Mouse (Mus musculus): Measurements from ENCODE around the gene Ppp1r2. TPM values are rescaled to one million over a fixed set of nuclear protein-coding genes. Genes with fewer than 3 reads are reported as not detected.
A peak's percentile ranks its signal among the peaks of the same experiment; 100 is the strongest.

Gene Ppp1r2
- polyA plus RNA-seq, 1 experiment from 2014 or later, result 208 TPM

GRCm38 (mm10) chr16:31231591-31231990 lies 43.5 kb downstream of the Ppp1r2 start:
- Histone ChIP-seq H3K27me3 (0 out of 2 replicates have a peak, but pooled peaks cover 4% of the 10 kb centered on the region), H3K9me3 (0 out of 2 replicates have a peak, but pooled peaks cover 5% of the 10 kb centered on the region), H3K4me1 (replicated peaks) (peaks cover 20% of the 10 kb centered on the region), H3K36me3 (no peaks in the 10 kb centered on the region), H3K27ac (replicated peaks) (no peak overlapping the region), H3K4me3 (no peak overlapping the region), H3K9ac (no peak overlapping the region), H3K4me2 (no peak overlapping the region)
- 65% methylated on average over 5 of the region's 5 CpGs for WGBS
- no peak for ATAC-seq (ENCODE audit: low read depth)

GRCm38 (mm10) chr16:31227746-31228145 lies 47.3 kb downstream of the Ppp1r2 start:
- Histone ChIP-seq H3K27me3 (no peaks in the 10 kb centered on the region), H3K36me3 (no peaks in the 10 kb centered on the region), H3K9me3 (0 out of 2 replicates have a peak, but pooled peaks cover 5% of the 10 kb centered on the region), H3K4me1 (replicated peaks) (no peaks in the 10 kb centered on the region), H3K27ac (replicated peaks) (no peak overlapping the region), H3K4me3 (no peak overlapping the region), H3K4me2 (no peak overlapping the region), H3K9ac (no peak overlapping the region)
- WGBS, result 93% methylated on average over 1 of the region's 1 CpGs
- ATAC-seq (ENCODE audit: low read depth), result no peak

GRCm38 (mm10) chr16:31215271-31215670 lies 59.8 kb downstream of the Ppp1r2 start:
- 97% methylated on average over 4 of the region's 4 CpGs for WGBS
- no peak overlapping the region for H3K4me3 ChIP-seq
- peaks cover 3% of the 10 kb centered on the region; the same call in 1 of the 2 replicates for H3K9me3 ChIP-seq
- H3K4me1 ChIP-seq (replicated peaks), result no peaks in the 10 kb centered on the region
- no peak for ATAC-seq (ENCODE audit: low read depth)
- no peak overlapping the region for H3K27ac ChIP-seq (replicated peaks)
- H3K9ac ChIP-seq, result no peak overlapping the region
- no peaks in the 10 kb centered on the region for H3K27me3 ChIP-seq
- no peak overlapping the region for H3K4me2 ChIP-seq
- no peaks in the 10 kb centered on the region for H3K36me3 ChIP-seq

GRCm38 (mm10) chr16:31213463-31213862 lies 61.6 kb downstream of the Ppp1r2 start:
- no peak for ATAC-seq (ENCODE audit: low read depth)
- no peak overlapping the region for H3K27ac ChIP-seq (replicated peaks)
- peaks cover 3% of the 10 kb centered on the region; the same call in 1 of the 2 replicates for H3K9me3 ChIP-seq
- 77% methylated on average over 6 of the region's 6 CpGs for WGBS
- H3K4me1 ChIP-seq (replicated peaks), result no peaks in the 10 kb centered on the region
- H3K27me3 ChIP-seq, result no peaks in the 10 kb centered on the region
- no peak overlapping the region for H3K9ac ChIP-seq
- no peaks in the 10 kb centered on the region for H3K36me3 ChIP-seq
- H3K4me2 ChIP-seq, result no peak overlapping the region
- no peak overlapping the region for H3K4me3 ChIP-seq

GRCm38 (mm10) chr16:31211503-31211902 lies 63.6 kb downstream of the Ppp1r2 start:
- no peak overlapping the region for H3K4me3 ChIP-seq
- H3K9me3 ChIP-seq, result peaks cover 3% of the 10 kb centered on the region; the same call in 1 of the 2 replicates
- no peak for ATAC-seq (ENCODE audit: low read depth)
- no peaks in the 10 kb centered on the region for H3K4me1 ChIP-seq (replicated peaks)
- WGBS, result 80% methylated on average over 9 of the region's 9 CpGs
- no peak overlapping the region for H3K4me2 ChIP-seq
- H3K36me3 ChIP-seq, result no peaks in the 10 kb centered on the region
- H3K9ac ChIP-seq, result no peak overlapping the region
- H3K27me3 ChIP-seq, result no peaks in the 10 kb centered on the region
- no peak overlapping the region for H3K27ac ChIP-seq (replicated peaks)

GRCm38 (mm10) chr16:31210453-31210852 lies 64.6 kb downstream of the Ppp1r2 start:
- H3K9me3 ChIP-seq, result peaks cover 3% of the 10 kb centered on the region; the same call in 1 of the 2 replicates
- no peaks in the 10 kb centered on the region for H3K4me1 ChIP-seq (replicated peaks)
- no peaks in the 10 kb centered on the region for H3K36me3 ChIP-seq
- H3K4me3 ChIP-seq, result no peak overlapping the region
- no peak overlapping the region for H3K9ac ChIP-seq
- WGBS, result 78% methylated on average over 4 of the region's 4 CpGs
- H3K27ac ChIP-seq (replicated peaks), result no peak overlapping the region
- H3K27me3 ChIP-seq, result no peaks in the 10 kb centered on the region
- no peak for ATAC-seq (ENCODE audit: low read depth)
- no peak overlapping the region for H3K4me2 ChIP-seq

- Histone ChIP-seq H3K4me3 (no peak overlapping the region), H3K9ac (no peak overlapping the region), H3K27me3 (no peaks in the 10 kb centered on the region), H3K36me3 (no peaks in the 10 kb centered on the region), H3K9me3 (no peaks in the 10 kb centered on the region), H3K27ac (replicated peaks) (no peak overlapping the region), H3K4me1 (replicated peaks) (no peaks in the 10 kb centered on the region), H3K4me2 (no peak overlapping the region)
- WGBS, result 82% methylated on average over 5 of the region's 5 CpGs
- no peak for ATAC-seq (ENCODE audit: low read depth)
Measured at GRCm38 (mm10) chr16:31209911-31210310, 65.2 kb downstream of the Ppp1r2 start.

- Histone ChIP-seq H3K36me3 (no peaks in the 10 kb centered on the region), H3K4me2 (no peak overlapping the region), H3K4me1 (replicated peaks) (peaks cover 5% of the 10 kb centered on the region), H3K4me3 (no peak overlapping the region), H3K9ac (no peak overlapping the region), H3K9me3 (no peaks in the 10 kb centered on the region), H3K27me3 (no peaks in the 10 kb centered on the region), H3K27ac (replicated peaks) (no peak overlapping the region)
- no peak for ATAC-seq (ENCODE audit: low read depth)
- 88% methylated on average over 7 of the region's 7 CpGs for WGBS
Measured at GRCm38 (mm10) chr16:31205726-31206125, 69.4 kb downstream of the Ppp1r2 start.

- Histone ChIP-seq H3K9ac (no peak overlapping the region), H3K27me3 (no peaks in the 10 kb centered on the region), H3K4me3 (no peak overlapping the region), H3K27ac (replicated peaks) (no peak overlapping the region), H3K4me1 (replicated peaks) (peaks cover 5% of the 10 kb centered on the region), H3K36me3 (no peaks in the 10 kb centered on the region), H3K9me3 (no peaks in the 10 kb centered on the region), H3K4me2 (no peak overlapping the region)
- no peak for ATAC-seq (ENCODE audit: low read depth)
- WGBS, result 93% methylated on average over 8 of the region's 8 CpGs
Measured at GRCm38 (mm10) chr16:31205187-31205586, 69.9 kb downstream of the Ppp1r2 start.

GRCm38 (mm10) chr16:31204216-31204615 lies 70.9 kb downstream of the Ppp1r2 start:
- H3K4me2 ChIP-seq, result no peak overlapping the region
- ATAC-seq (ENCODE audit: low read depth), result no peak
- H3K9me3 ChIP-seq, result no peaks in the 10 kb centered on the region
- 71% methylated on average over 1 of the region's 1 CpGs for WGBS
- no peak overlapping the region for H3K27ac ChIP-seq (replicated peaks)
- H3K4me3 ChIP-seq, result no peak overlapping the region
- no peak overlapping the region for H3K9ac ChIP-seq
- H3K4me1 ChIP-seq (replicated peaks), result peaks cover 13% of the 10 kb centered on the region
- H3K27me3 ChIP-seq, result no peaks in the 10 kb centered on the region
- H3K36me3 ChIP-seq, result no peaks in the 10 kb centered on the region

- H3K36me3 ChIP-seq, result no peaks in the 10 kb centered on the region
- WGBS, result 82% methylated on average over 2 of the region's 2 CpGs
- peak overlapping the region; percentile 57 for H3K27ac ChIP-seq (replicated peaks)
- no peak overlapping the region for H3K9ac ChIP-seq
- H3K4me2 ChIP-seq, result peak overlapping the region; percentile 68
- peaks cover 31% of the 10 kb centered on the region for H3K4me1 ChIP-seq (replicated peaks)
- no peak for ATAC-seq (ENCODE audit: low read depth)
- no peaks in the 10 kb centered on the region for H3K9me3 ChIP-seq
- no peak overlapping the region for H3K4me3 ChIP-seq
- H3K27me3 ChIP-seq, result no peaks in the 10 kb centered on the region
Measured at GRCm38 (mm10) chr16:31201704-31202103, 73.4 kb downstream of the Ppp1r2 start.

Data from neural tube, embryonic 13.5 days (tissue).